8 mouse cellular contexts compared by ENCODE assay signal in the genomic region with DNA sequence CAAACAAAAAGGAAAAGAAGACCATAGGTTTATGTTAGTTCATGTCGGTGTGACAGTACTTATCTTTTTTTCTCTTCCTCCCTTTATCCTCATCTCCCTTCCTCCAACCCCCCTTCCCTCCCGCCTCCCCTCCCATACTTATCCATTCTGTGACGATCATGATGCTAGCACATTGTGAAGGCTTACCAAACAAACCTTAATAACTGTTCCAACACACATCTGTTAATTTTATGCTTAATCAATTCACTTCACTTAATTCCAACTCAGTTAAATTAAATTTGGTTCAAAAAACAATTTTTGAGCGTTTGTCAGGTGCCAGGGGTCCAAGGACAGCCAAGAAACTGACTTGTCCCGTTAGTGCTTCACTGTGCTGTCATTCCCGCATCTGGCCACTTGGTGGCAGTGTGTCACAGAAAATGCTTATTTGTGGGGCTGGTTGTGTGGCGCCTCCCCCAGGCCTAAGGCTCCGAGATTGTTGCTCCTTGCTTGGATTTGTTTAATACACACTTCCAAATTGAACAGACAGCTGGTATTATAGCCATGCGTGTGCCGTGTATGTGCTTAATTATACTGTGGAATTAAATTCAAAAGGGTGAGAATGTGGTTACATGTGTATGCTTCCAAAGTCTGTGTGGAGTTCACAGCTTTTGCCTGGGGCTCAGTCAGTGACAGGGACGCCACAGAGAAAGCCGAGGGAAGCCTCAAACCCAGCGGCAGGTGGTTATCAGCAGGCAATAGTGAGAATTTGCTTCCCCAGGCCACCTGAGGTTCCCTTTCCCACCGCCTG.
A peak's percentile ranks its signal among the peaks of the same experiment; 100 is the strongest.
DNase-seq lines count a peak whose midpoint lies in the region; ATAC-seq lines count a peak whose summit lies in the region.

No protein-coding gene starts in this region.

- peak; percentile 72 for DNase-seq in Muller cell, postnatal 12 days (ENCODE audit: inconsistent ontology term)
- peak; percentile 73 for DNase-seq in cerebellum, adult 9-11 months
- peak; percentile 53 to 94 for DNase-seq in frontal cortex, adult 2 months (ENCODE audit: extremely low spot score in 1 of 2, low spot score in 1 of 2)
- peak; percentile 93 for DNase-seq in hindbrain, embryonic 11.5 days (ENCODE audit: low spot score)
- peak; percentile 65 for DNase-seq in layer of hippocampus, adult 9-11 months
- peak; percentile 80 for DNase-seq in ovary, postnatal 10 days (ENCODE audit: low spot score)
- peak; percentile 95 for DNase-seq in thymus, postnatal 0 days (ENCODE audit: low spot score)

- H3K9me3 ChIP-seq in hindbrain, embryonic 11.5 days (ENCODE audit: control insufficient read depth, low read length) = no peaks in the 10 kb centered on the region
- H3K9me3 ChIP-seq in lung, embryonic 16.5 days (ENCODE audit: control insufficient read depth, low read length) = no peaks in the 10 kb centered on the region

- no peaks in the 10 kb centered on the region for H3K4me1 ChIP-seq in hindbrain, embryonic 11.5 days (replicated peaks; ENCODE audit: control insufficient read depth, insufficient read depth, low read length)
- H3K4me1 ChIP-seq in lung, embryonic 16.5 days (replicated peaks; ENCODE audit: control insufficient read depth, insufficient read depth, low read length) = no peaks in the 10 kb centered on the region; the same call in 1 of the 2 replicates

- no peak overlapping the region for H3K27ac ChIP-seq in hindbrain, embryonic 11.5 days (ENCODE audit: low read depth, low read length)
- H3K27ac ChIP-seq in lung, embryonic 16.5 days (ENCODE audit: low read length) = no peak overlapping the region

- no peak overlapping the region for H3K9ac ChIP-seq in hindbrain, embryonic 11.5 days (ENCODE audit: low read depth, low read length)
- peak overlapping the region; percentile 5; the same call in 1 of the 2 replicates for H3K9ac ChIP-seq in lung, embryonic 16.5 days (ENCODE audit: low read length)

- ATAC-seq in hindbrain, embryonic 11.5 days (ENCODE audit: low FRiP score) = peak; percentile 74
- ATAC-seq in lung, embryonic 16.5 days (ENCODE audit: low read depth) = peak; percentile 68

- 19% methylated on average over 14 of the region's 14 CpGs for WGBS in hindbrain, embryonic 11.5 days
- 13% methylated on average over 14 of the region's 14 CpGs for whole genome bisulfite sequencing in lung, embryonic 16.5 days

- no peak overlapping the region for H3K4me3 ChIP-seq in hindbrain, embryonic 11.5 days (ENCODE audit: low read depth, low read length)
- H3K4me3 ChIP-seq in lung, embryonic 16.5 days (ENCODE audit: low read length) = no peak overlapping the region

- no peaks in the 10 kb centered on the region for H3K27me3 ChIP-seq in hindbrain, embryonic 11.5 days (ENCODE audit: control insufficient read depth, insufficient read depth, low read length)
- H3K27me3 ChIP-seq in lung, embryonic 16.5 days (ENCODE audit: control insufficient read depth, insufficient read depth, low read depth, low read length) = no peaks in the 10 kb centered on the region

- no peak overlapping the region for H3K4me2 ChIP-seq in hindbrain, embryonic 11.5 days (replicated peaks; ENCODE audit: low read depth, low read length)
- peak overlapping the region; percentile 40 for H3K4me2 ChIP-seq in lung, embryonic 16.5 days (ENCODE audit: low read depth, low read length)

- no peaks in the 10 kb centered on the region for H3K36me3 ChIP-seq in hindbrain, embryonic 11.5 days (ENCODE audit: control insufficient read depth, insufficient read depth, low read length)
- no peaks in the 10 kb centered on the region for H3K36me3 ChIP-seq in lung, embryonic 16.5 days (ENCODE audit: control insufficient read depth, insufficient read depth, low read length)
